Mouse (Mus musculus) embryonic facial prominence, embryonic 12.5 days (tissue): ENCODE measurements around the gene Lexm. TPM values are rescaled to one million over a fixed set of nuclear protein-coding genes. Genes with fewer than 3 reads are reported as not detected.

Experiments
- ATAC-seq: fragments of 200-750 bp; cut with Nextera tagmentation; 2 replicates; pipeline ENCODE4 v1.8.0; 2017; ENCODE audit not compliant: insufficient number of reproducible peaks, insufficient read depth, low FRiP score, low TSS enrichment
- H3K27ac ChIP-seq: fragments of 300-500 bp; sonication (generic); 2 replicates; pipeline ENCODE4 v1.5.1; 2016; ENCODE audit warnings: mild to moderate bottlenecking
- H3K27me3 ChIP-seq: fragments of 300-500 bp; sonication (generic); 2 replicates; pipeline ENCODE4 v1.6.1; 2016; ENCODE audit warnings: mild to moderate bottlenecking, moderate library complexity
- H3K36me3 ChIP-seq: fragments of 300-500 bp; sonication (generic); 2 replicates; pipeline ENCODE4 v1.6.1; 2016; ENCODE audit warnings: mild to moderate bottlenecking
- H3K4me1 ChIP-seq: fragments of 300-500 bp; sonication (generic); 2 replicates; pipeline ENCODE4 v1.6.1; 2016
- H3K4me2 ChIP-seq: fragments of 300-500 bp; sonication (generic); replicated peaks from 2 replicates; pipeline ENCODE4 v1.6.1; 2016; ENCODE audit warnings: mild to moderate bottlenecking, moderate library complexity
- H3K4me3 ChIP-seq: fragments of 300-500 bp; sonication (generic); 2 replicates; pipeline ENCODE4 v1.5.1; 2016; ENCODE audit warnings: mild to moderate bottlenecking
- H3K9ac ChIP-seq: fragments of 300-500 bp; sonication (generic); 2 replicates; pipeline ENCODE4 v1.6.1; 2016; ENCODE audit warnings: mild to moderate bottlenecking, moderate library complexity
- H3K9me3 ChIP-seq: fragments of 300-500 bp; sonication (generic); 2 replicates; pipeline ENCODE4 v1.6.1; 2016; ENCODE audit warnings: mild to moderate bottlenecking, moderate library complexity
- WGBS: fragments of 180-500 bp; shearing (Covaris S2); methylation state at CpG from one replicate; pipeline ENCODE4 v1.1.7; 2016; 5-methylcytosine and 5-hydroxymethylcytosine counted together
- polyA plus RNA-seq: library from polyadenylated mRNA; unstranded; fragments of >200 nt; fragmentation: Nextera tagmentation; extraction: Ambion mirVana; gene quantifications from 2 replicates; pipeline ENCODE4 v1.2.1, GENCODE M21; 2016

Lexm gene
- polyA plus RNA-seq, 1 experiment from 2014 or later = 0.40 TPM

GRCm38 (mm10) chr4:106622712-106623111, 5.7 kb upstream of the Lexm start:
- no peak overlapping the region for H3K27ac ChIP-seq
- WGBS = 30% methylated on average over 28 of the region's 28 CpGs
- no peak for ATAC-seq
- no peaks in the 10 kb centered on the region for H3K4me1 ChIP-seq
- H3K9ac ChIP-seq = no peak overlapping the region
- no peak overlapping the region for H3K4me2 ChIP-seq
- no peaks in the 10 kb centered on the region for H3K36me3 ChIP-seq
- peaks cover 69% of the 10 kb centered on the region for H3K27me3 ChIP-seq
- H3K9me3 ChIP-seq = no peaks in the 10 kb centered on the region
- no peak overlapping the region for H3K4me3 ChIP-seq

- WGBS = 28% methylated on average over 16 of the region's 16 CpGs
- Histone ChIP-seq H3K4me2 (no peak within 1 kb of the TSS), H3K36me3 (no peaks in the 10 kb centered on the region), H3K27ac (no peak within 1 kb of the TSS), H3K9me3 (no peaks in the 10 kb centered on the region), H3K27me3 (peaks cover 63% of the 10 kb centered on the region), H3K4me3 (no peak within 1 kb of the TSS), H3K9ac (no peak within 1 kb of the TSS), H3K4me1 (peaks cover 6% of the 10 kb centered on the region)
- no peak for ATAC-seq
Measured at GRCm38 (mm10) chr4:106622030-106622493, 5.0 kb upstream of the Lexm start, which contains the start of gene Ttc22. TSS of gene Ttc22 (plus strand) at chr4:106622432.

DNA sequence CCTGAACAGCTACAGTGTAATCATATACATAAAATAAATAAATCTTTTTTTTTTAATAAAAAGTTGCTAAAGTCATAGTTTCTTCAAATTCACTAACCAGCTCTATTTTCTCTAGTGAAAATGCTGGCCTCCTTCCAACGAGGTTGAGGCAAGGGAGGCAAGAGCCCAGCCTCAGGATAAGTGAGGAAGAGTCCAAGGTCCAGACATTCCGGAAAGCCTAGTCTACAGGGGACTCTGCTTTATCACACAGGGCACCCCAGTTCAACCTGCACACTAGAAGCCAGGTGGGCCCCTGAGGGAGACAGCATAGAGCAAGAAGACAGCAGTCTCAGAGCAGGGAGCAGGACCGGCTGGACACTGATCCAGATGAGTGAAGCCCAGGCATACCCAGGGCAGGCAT, 4.4 kb upstream of the Lexm start:
- Histone ChIP-seq H3K9me3 (no peaks in the 10 kb centered on the region), H3K4me1 (peaks cover 10% of the 10 kb centered on the region), H3K4me3 (no peak overlapping the region), H3K27me3 (peaks cover 63% of the 10 kb centered on the region), H3K36me3 (no peaks in the 10 kb centered on the region), H3K9ac (no peak overlapping the region), H3K4me2 (no peak overlapping the region), H3K27ac (no peak overlapping the region)
- 73% methylated on average over 3 of the region's 3 CpGs for whole genome bisulfite sequencing
- ATAC-seq = no peak

GRCm38 (mm10) chr4:106618898-106619297, 1.9 kb upstream of the Lexm start:
- Histone ChIP-seq H3K9ac (no peak overlapping the region), H3K36me3 (no peaks in the 10 kb centered on the region), H3K27me3 (peaks cover 38% of the 10 kb centered on the region), H3K4me2 (no peak overlapping the region), H3K9me3 (no peaks in the 10 kb centered on the region), H3K27ac (no peak overlapping the region), H3K4me3 (no peak overlapping the region), H3K4me1 (peaks cover 10% of the 10 kb centered on the region)
- no peak for ATAC-seq
- 83% methylated on average over 4 of the region's 4 CpGs for WGBS

- peaks cover 10% of the 10 kb centered on the region for H3K4me1 ChIP-seq
- no peak overlapping the region for H3K27ac ChIP-seq
- no peaks in the 10 kb centered on the region for H3K9me3 ChIP-seq
- no peak for ATAC-seq
- no peaks in the 10 kb centered on the region for H3K36me3 ChIP-seq
- H3K9ac ChIP-seq = no peak overlapping the region
- H3K4me2 ChIP-seq = no peak overlapping the region
- peaks cover 7% of the 10 kb centered on the region for H3K27me3 ChIP-seq
- WGBS = 76% methylated on average over 12 of the region's 12 CpGs
- H3K4me3 ChIP-seq = no peak overlapping the region
Measured at GRCm38 (mm10) chr4:106615637-106616036, 1.4 kb downstream of the Lexm start.

DNA sequence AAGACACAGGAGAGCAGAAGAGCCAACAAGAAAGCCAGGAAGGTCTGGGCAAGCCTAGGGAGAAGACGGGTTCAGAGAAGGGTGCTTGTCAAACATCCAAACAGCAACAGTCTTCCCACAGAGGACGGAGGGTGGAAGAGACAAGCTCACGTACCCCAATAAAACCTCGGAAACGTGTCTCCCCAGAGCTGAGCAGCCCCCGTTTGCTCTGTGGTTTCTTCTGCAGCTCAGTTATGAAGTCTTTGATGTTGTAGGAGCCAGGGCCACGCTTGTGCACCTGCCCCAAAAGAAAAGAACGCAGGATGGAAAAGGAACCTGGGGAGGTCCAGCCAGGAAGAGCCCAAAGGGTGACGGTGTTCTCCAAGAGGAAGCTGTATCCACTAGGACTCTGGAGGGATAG, 2.2 kb downstream of the Lexm start:
- Histone ChIP-seq H3K4me2 (no peak overlapping the region), H3K36me3 (no peaks in the 10 kb centered on the region), H3K27me3 (peaks cover 7% of the 10 kb centered on the region), H3K9me3 (no peaks in the 10 kb centered on the region), H3K9ac (no peak overlapping the region), H3K4me3 (no peak overlapping the region), H3K4me1 (peaks cover 10% of the 10 kb centered on the region), H3K27ac (no peak overlapping the region)
- no peak for ATAC-seq
- 86% methylated on average over 9 of the region's 9 CpGs for WGBS

DNA sequence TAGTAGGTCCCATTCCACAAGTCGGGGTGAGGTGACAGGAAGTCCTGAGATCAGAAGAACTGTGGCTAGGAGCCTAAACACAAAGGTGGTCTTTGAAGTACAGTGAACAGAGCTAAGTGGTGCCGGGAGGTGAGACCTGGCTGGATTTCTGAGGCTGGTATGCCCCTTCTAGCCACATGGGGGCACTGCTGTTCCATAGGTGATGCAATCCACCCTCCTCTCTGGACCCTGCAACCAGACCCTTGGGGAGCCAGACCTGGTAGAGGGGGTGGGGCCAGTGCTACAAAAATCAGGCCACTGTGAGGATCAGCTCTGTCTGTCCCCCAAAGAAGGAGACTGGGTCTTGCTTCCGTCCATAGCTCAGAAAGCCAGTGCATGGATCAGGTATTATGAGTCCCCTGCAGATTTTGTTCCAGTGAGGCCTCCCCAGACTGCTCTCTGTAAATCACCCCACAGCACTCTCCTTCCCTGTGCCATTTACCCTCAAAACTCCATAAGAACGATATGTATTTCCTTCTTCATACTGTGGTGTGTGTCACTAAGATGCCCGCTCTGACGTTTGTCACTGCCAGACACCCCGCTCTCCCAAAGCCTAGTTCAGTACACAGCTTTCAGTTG, 2.8 kb downstream of the Lexm start:
- no peak overlapping the region for H3K27ac ChIP-seq
- WGBS = 42% methylated on average over 7 of the region's 7 CpGs
- no peak overlapping the region for H3K4me3 ChIP-seq
- ATAC-seq = peak; percentile 78
- H3K4me1 ChIP-seq = peaks cover 10% of the 10 kb centered on the region
- H3K9ac ChIP-seq = no peak overlapping the region
- no peaks in the 10 kb centered on the region for H3K9me3 ChIP-seq
- H3K36me3 ChIP-seq = no peaks in the 10 kb centered on the region
- no peak overlapping the region for H3K4me2 ChIP-seq
- peaks cover 4% of the 10 kb centered on the region for H3K27me3 ChIP-seq

GRCm38 (mm10) chr4:106613560-106613959, 3.5 kb downstream of the Lexm start:
- H3K36me3 ChIP-seq = no peaks in the 10 kb centered on the region
- H3K9me3 ChIP-seq = no peaks in the 10 kb centered on the region
- H3K27me3 ChIP-seq = peaks cover 4% of the 10 kb centered on the region
- H3K4me2 ChIP-seq = no peak overlapping the region
- H3K9ac ChIP-seq = no peak overlapping the region
- no peak overlapping the region for H3K4me3 ChIP-seq
- WGBS = 76% methylated on average over 3 of the region's 3 CpGs
- no peak for ATAC-seq
- H3K27ac ChIP-seq = no peak overlapping the region
- H3K4me1 ChIP-seq = peaks cover 10% of the 10 kb centered on the region

GRCm38 (mm10) chr4:106613105-106613504, 3.9 kb downstream of the Lexm start:
- no peak overlapping the region for H3K4me3 ChIP-seq
- peaks cover 10% of the 10 kb centered on the region for H3K4me1 ChIP-seq
- no peak for ATAC-seq
- no peak overlapping the region for H3K9ac ChIP-seq
- H3K9me3 ChIP-seq = no peaks in the 10 kb centered on the region
- no peak overlapping the region for H3K4me2 ChIP-seq
- 77% methylated on average over 8 of the region's 8 CpGs for WGBS
- H3K27ac ChIP-seq = no peak overlapping the region
- H3K27me3 ChIP-seq = peaks cover 4% of the 10 kb centered on the region
- no peaks in the 10 kb centered on the region for H3K36me3 ChIP-seq

GRCm38 (mm10) chr4:106607905-106608304, 9.1 kb downstream of the Lexm start:
- no peak for ATAC-seq
- WGBS = 86% methylated on average over 1 of the region's 1 CpGs
- Histone ChIP-seq H3K36me3 (no peaks in the 10 kb centered on the region), H3K27me3 (no peaks in the 10 kb centered on the region), H3K4me3 (no peak overlapping the region), H3K4me1 (no peaks in the 10 kb centered on the region; the same call in 1 of the 2 replicates), H3K9me3 (no peaks in the 10 kb centered on the region), H3K27ac (no peak overlapping the region), H3K9ac (no peak overlapping the region), H3K4me2 (no peak overlapping the region)

GRCm38 (mm10) chr4:106606639-106607554, 10.1 kb downstream of the Lexm start:
- H3K4me2 ChIP-seq = peak overlapping the region; percentile 34
- WGBS = 42% methylated on average over 18 of the region's 18 CpGs

DNA sequence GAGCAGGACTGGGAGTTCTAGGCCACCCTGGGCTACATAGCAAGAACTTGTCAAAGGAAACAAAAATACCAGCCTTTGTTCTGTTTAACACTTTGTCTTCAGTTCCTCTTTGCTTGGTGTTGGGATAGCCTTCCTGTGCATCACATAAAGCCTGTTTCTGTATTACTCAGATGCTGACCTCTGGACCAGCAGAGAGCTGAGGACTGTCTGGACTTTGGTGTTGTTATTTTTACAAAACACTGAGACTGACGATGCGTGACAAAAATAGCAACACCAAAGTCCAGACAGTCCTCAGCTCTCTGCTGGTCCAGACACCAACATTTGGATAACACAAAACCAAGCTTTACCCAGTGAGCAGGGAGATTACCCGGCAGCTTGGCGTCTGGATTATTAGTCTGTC, 16.3 kb downstream of the Lexm start:
- H3K9me3 ChIP-seq = no peaks in the 10 kb centered on the region
- no peak overlapping the region for H3K9ac ChIP-seq
- no peak overlapping the region for H3K4me3 ChIP-seq
- no peaks in the 10 kb centered on the region for H3K27me3 ChIP-seq
- H3K36me3 ChIP-seq = no peaks in the 10 kb centered on the region
- 76% methylated on average over 4 of the region's 4 CpGs for WGBS
- H3K27ac ChIP-seq = no peak overlapping the region
- H3K4me2 ChIP-seq = no peak overlapping the region
- ATAC-seq = no peak
- no peaks in the 10 kb centered on the region for H3K4me1 ChIP-seq

More at GRCm38 (mm10) chr4:106606639-106607554, 10.1 kb downstream of the Lexm start:
- ATAC-seq = 0 out of 2 replicates have a peak, but pooled peaks have one; percentile 72
- H3K36me3 ChIP-seq = no peaks in the 10 kb centered on the region
- no peaks in the 10 kb centered on the region for H3K27me3 ChIP-seq
- no peak overlapping the region for H3K27ac ChIP-seq
- no peak overlapping the region for H3K9ac ChIP-seq
- H3K4me1 ChIP-seq = no peaks in the 10 kb centered on the region; the same call in 1 of the 2 replicates
- 0 out of 2 replicates have a peak overlapping the region, but pooled peaks have one; percentile 4 for H3K4me3 ChIP-seq
- no peaks in the 10 kb centered on the region for H3K9me3 ChIP-seq
